Mouse (Mus musculus) intestine, embryonic 15.5 days (tissue): ENCODE measurements around the gene Phpt1. TPM values are rescaled to one million over a fixed set of nuclear protein-coding genes. Genes with fewer than 3 reads are reported as not detected.

Source experiments
- ATAC-seq: fragments of 200-750 bp; cut with Nextera tagmentation; 2 replicates; pipeline ENCODE4 v1.8.0; 2017; ENCODE audit warnings: moderate TSS enrichment, moderate library complexity
- H3K27ac ChIP-seq: fragments of 300-500 bp; sonication (generic); 2 replicates; pipeline ENCODE4 v1.5.1; 2015; ENCODE audit warnings: mild to moderate bottlenecking, inconsistent platforms
- H3K27me3 ChIP-seq: fragments of 300-500 bp; sonication (generic); replicated peaks from 2 replicates; pipeline ENCODE4 v1.6.1; 2015; ENCODE audit warnings: inconsistent platforms
- H3K36me3 ChIP-seq: fragments of 300-500 bp; sonication (generic); 2 replicates; pipeline ENCODE4 v1.6.1; 2015; ENCODE audit warnings: inconsistent platforms
- H3K4me1 ChIP-seq: fragments of 300-500 bp; sonication (generic); replicated peaks from 2 replicates; pipeline ENCODE4 v1.6.1; 2015; ENCODE audit warnings: inconsistent platforms
- H3K4me2 ChIP-seq: fragments of 300-500 bp; sonication (generic); replicated peaks from 2 replicates; pipeline ENCODE4 v1.6.1; 2015; ENCODE audit warnings: mild to moderate bottlenecking, inconsistent platforms
- H3K4me3 ChIP-seq: fragments of 300-500 bp; sonication (generic); replicated peaks from 2 replicates; pipeline ENCODE4 v1.5.1; 2015; ENCODE audit warnings: inconsistent platforms
- H3K9ac ChIP-seq: fragments of 300-500 bp; sonication (generic); 2 replicates; pipeline ENCODE4 v1.6.1; 2015; ENCODE audit warnings: inconsistent platforms
- H3K9me3 ChIP-seq: fragments of 300-500 bp; sonication (generic); 2 replicates; pipeline ENCODE4 v1.6.1; 2016; ENCODE audit warnings: inconsistent platforms
- WGBS: fragments of 180-500 bp; shearing (Covaris S2); methylation state at CpG from one replicate; pipeline ENCODE4 v1.1.7; 2015; 5-methylcytosine and 5-hydroxymethylcytosine counted together
- polyA plus RNA-seq: library from polyadenylated mRNA; unstranded; fragments of >200 nt; fragmentation: Nextera tagmentation; extraction: Ambion mirVana; gene quantifications from 2 replicates; pipeline ENCODE4 v1.2.1, GENCODE M21; 2015

The Phpt1 gene
- polyA plus RNA-seq, 1 experiment from 2014 or later = 163 TPM

DNA sequence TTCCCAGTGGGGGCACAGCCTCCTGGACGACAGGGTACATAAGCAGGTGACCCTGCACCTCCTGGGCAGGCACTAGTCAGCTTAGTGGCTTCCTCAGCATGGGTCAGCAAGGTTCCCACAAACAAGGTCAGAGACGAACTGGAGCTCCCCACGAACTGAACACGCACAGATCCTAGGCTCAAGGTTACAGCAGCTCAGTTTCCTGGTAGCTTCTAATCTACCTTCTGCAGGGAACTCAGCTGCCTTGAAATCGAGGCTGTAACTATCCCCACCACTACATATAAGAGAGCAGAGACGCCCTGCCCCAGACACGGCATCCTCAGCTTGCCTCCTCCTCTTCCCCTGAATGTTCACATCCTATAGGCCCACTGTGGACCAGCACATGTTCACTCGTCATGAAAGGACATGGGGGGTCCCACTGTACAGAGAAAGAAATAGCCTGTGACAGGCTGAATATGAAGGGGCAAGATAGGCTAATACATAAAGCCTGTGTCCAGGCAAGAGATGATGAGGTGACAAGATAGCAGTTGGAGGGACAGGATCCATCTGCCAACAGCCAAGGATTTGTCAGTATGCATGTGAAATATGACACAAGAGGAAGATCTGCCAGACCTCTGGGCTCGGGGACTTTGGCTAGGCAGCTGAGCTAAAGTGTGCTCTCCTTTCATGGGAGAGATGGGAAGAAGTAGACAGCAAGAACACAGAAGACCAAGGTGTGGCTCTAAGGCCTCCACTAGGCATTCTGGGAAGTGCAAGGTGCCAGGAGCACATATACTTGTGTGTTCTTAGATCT, 48.3 kb downstream of the Phpt1 start:
- no peak overlapping the region for H3K27ac ChIP-seq
- no peak overlapping the region for H3K4me3 ChIP-seq
- H3K9me3 ChIP-seq = no peaks in the 10 kb centered on the region
- H3K9ac ChIP-seq = no peak overlapping the region
- H3K4me1 ChIP-seq = no peaks in the 10 kb centered on the region
- 88% methylated on average over 9 of the region's 9 CpGs for WGBS
- H3K36me3 ChIP-seq = peaks cover 66% of the 10 kb centered on the region
- no peak overlapping the region for H3K4me2 ChIP-seq
- no peak for ATAC-seq
- no peaks in the 10 kb centered on the region for H3K27me3 ChIP-seq

Other genes starting within 250 kb of the Phpt1 start
- 40.2 and 40.8 TPM in 2 replicates for gene Man1b1, start 242.9 kb downstream of the Phpt1 start, polyA plus RNA-seq
- 46.0 and 48.6 TPM in 2 replicates for gene Dpp7, start 218.9 kb downstream of the Phpt1 start, polyA plus RNA-seq
- 105 and 122 TPM in 2 replicates for gene Uap1l1, start 209.5 kb downstream of the Phpt1 start, polyA plus RNA-seq
- 46.8 and 48.8 TPM in 2 replicates for gene Sapcd2, start 202.9 kb downstream of the Phpt1 start, polyA plus RNA-seq
- gene Entpd2, start 179.3 kb downstream of the Phpt1 start, polyA plus RNA-seq = 12.1 and 15.6 TPM in 2 replicates
- gene Npdc1, start 175.9 kb downstream of the Phpt1 start, polyA plus RNA-seq = 40.9 and 48.2 TPM in 2 replicates
- 0.18 TPM in 1 of 2 replicates, not detected in the other for gene Fut7, start 152.0 kb downstream of the Phpt1 start, polyA plus RNA-seq
- 2.8 and 3.7 TPM in 2 replicates for gene Abca2, start 146.5 kb downstream of the Phpt1 start, polyA plus RNA-seq
- 2.2 and 3.0 TPM in 2 replicates for gene Clic3, start 118.4 kb downstream of the Phpt1 start, polyA plus RNA-seq
- 28.0 and 33.2 TPM in 2 replicates for gene Paxx, start 114.1 kb downstream of the Phpt1 start, polyA plus RNA-seq
- gene Ptgds, start 105.2 kb downstream of the Phpt1 start, polyA plus RNA-seq = 4.6 and 5.8 TPM in 2 replicates
- not detected in 2 replicates for gene Lcn12, start 81.3 kb downstream of the Phpt1 start, polyA plus RNA-seq
- gene Fbxw5, start 74.5 kb downstream of the Phpt1 start, polyA plus RNA-seq = 57.5 and 65.2 TPM in 2 replicates
- gene C8g, start 73.5 kb downstream of the Phpt1 start, polyA plus RNA-seq = 5.4 and 8.3 TPM in 2 replicates
- 26.7 and 32.4 TPM in 2 replicates for gene Traf2, start 28.3 kb downstream of the Phpt1 start, polyA plus RNA-seq
- 339 and 367 TPM in 2 replicates for gene Edf1, start 17.4 kb downstream of the Phpt1 start, polyA plus RNA-seq
- gene Mamdc4, start 379 bp downstream of the Phpt1 start, polyA plus RNA-seq = 297 and 389 TPM in 2 replicates
- 1.7 and 2.9 TPM in 2 replicates for gene Ajm1, start 6.5 kb upstream of the Phpt1 start, polyA plus RNA-seq
- gene Rabl6, start 33.3 kb upstream of the Phpt1 start, polyA plus RNA-seq = 65.5 and 69.7 TPM in 2 replicates
- gene Ccdc183, start 42.5 kb upstream of the Phpt1 start, polyA plus RNA-seq = 0.13 and 0.16 TPM in 2 replicates
- 22.2 and 23.8 TPM in 2 replicates for gene Tmem141, start 46.8 kb upstream of the Phpt1 start, polyA plus RNA-seq
- 3.5 and 4.7 TPM in 2 replicates for gene Fcna, start 52.8 kb upstream of the Phpt1 start, polyA plus RNA-seq
- not detected in 2 replicates for gene Lcn8, start 77.9 kb upstream of the Phpt1 start, polyA plus RNA-seq
- not detected in 2 replicates for gene Lcn5, start 82.7 kb upstream of the Phpt1 start, polyA plus RNA-seq
- gene Lcn6, start 101.6 kb upstream of the Phpt1 start, polyA plus RNA-seq = not detected in 2 replicates
- gene Lcn10, start 107.5 kb upstream of the Phpt1 start, polyA plus RNA-seq = not detected in 2 replicates
- not detected in 2 replicates for gene Obp2a, start 124.8 kb upstream of the Phpt1 start, polyA plus RNA-seq
- gene Bmyc, start 131.5 kb upstream of the Phpt1 start, polyA plus RNA-seq = 87.2 and 98.7 TPM in 2 replicates
- gene Obp2b, start 161.8 kb upstream of the Phpt1 start, polyA plus RNA-seq = not detected in 2 replicates
- gene Lcn3, start 190.3 kb upstream of the Phpt1 start, polyA plus RNA-seq = not detected in 2 replicates
- not detected in 2 replicates for gene Lcn11, start 201.8 kb upstream of the Phpt1 start, polyA plus RNA-seq
- not detected in 2 replicates for gene Gm13539, start 207.0 kb upstream of the Phpt1 start, polyA plus RNA-seq
- gene Glt6d1, start 240.6 kb upstream of the Phpt1 start, polyA plus RNA-seq = not detected in 2 replicates
- not detected in 2 replicates for gene Lcn9, start 247.9 kb upstream of the Phpt1 start, polyA plus RNA-seq